Mouse (Mus musculus) testis, adult 10 weeks (tissue): Measurements from ENCODE around the gene Abhd16a. TPM values are rescaled to one million over a fixed set of nuclear protein-coding genes. Genes with fewer than 3 reads are reported as not detected.

Source experiments
- polyA plus RNA-seq: library from polyadenylated mRNA; stranded (reverse); fragments of 350-450 nt; fragmentation: Illumina TruSeq; extraction: RNeasy Lipid Tissue Mini Kit (QIAGEN cat#74804); gene quantifications from one replicate; pipeline ENCODE4 v1.2.3, GENCODE M21; 2014; ENCODE audit warnings: low read depth, low replicate concordance

The Abhd16a gene
- polyA plus RNA-seq, 1 experiment from 2014 or later = 8.2 TPM

GRCm38 (mm10) chr17:35134801-35135590 is 45.9 kb downstream of the Abhd16a start, which contains the start of gene Bag6:
Bag6 (plus strand) TSS chr17:35135178.

Other genes with a start within 250 kb of the Abhd16a start
- 7.9 TPM for gene Skiv2l, start 239.1 kb upstream of the Abhd16a start, polyA plus RNA-seq
- 10.0 TPM for gene Nelfe, start 238.9 kb upstream of the Abhd16a start, polyA plus RNA-seq
- gene Cfb, start 226.7 kb upstream of the Abhd16a start, polyA plus RNA-seq = 0.43 TPM
- 0.18 TPM for gene Zbtb12, start 209.8 kb upstream of the Abhd16a start, polyA plus RNA-seq
- 0.08 TPM for gene Gm20547, start 207.2 kb upstream of the Abhd16a start, polyA plus RNA-seq
- gene C2, start 191.0 kb upstream of the Abhd16a start, polyA plus RNA-seq = 6.5 TPM
- gene Ehmt2, start 190.8 kb upstream of the Abhd16a start, polyA plus RNA-seq = 25.4 TPM
- not detected for gene Slc44a4, start 174.8 kb upstream of the Abhd16a start, polyA plus RNA-seq
- 0.41 TPM for gene Neu1, start 158.0 kb upstream of the Abhd16a start, polyA plus RNA-seq
- gene Hspa1b, start 130.0 kb upstream of the Abhd16a start, polyA plus RNA-seq = 0.56 TPM
- not detected for gene Gm20481, start 119.4 kb upstream of the Abhd16a start, polyA plus RNA-seq
- gene Hspa1a, start 117.1 kb upstream of the Abhd16a start, polyA plus RNA-seq = 0.57 TPM
- 215 TPM for gene Hspa1l, start 116.6 kb upstream of the Abhd16a start, polyA plus RNA-seq
- gene Lsm2, start 107.4 kb upstream of the Abhd16a start, polyA plus RNA-seq = 115 TPM
- 53.6 TPM for gene Vars, start 88.3 kb upstream of the Abhd16a start, polyA plus RNA-seq
- 0.15 TPM for gene Vwa7, start 72.7 kb upstream of the Abhd16a start, polyA plus RNA-seq
- not detected for gene Sapcd1, start 61.2 kb upstream of the Abhd16a start, polyA plus RNA-seq
- 8.7 TPM for gene Msh5, start 42.5 kb upstream of the Abhd16a start, polyA plus RNA-seq
- 10.5 TPM for gene Clic1, start 39.3 kb upstream of the Abhd16a start, polyA plus RNA-seq
- 0.56 TPM for gene Ddah2, start 30.2 kb upstream of the Abhd16a start, polyA plus RNA-seq
- 19.3 TPM for gene Ly6g6c, start 23.9 kb upstream of the Abhd16a start, polyA plus RNA-seq
- gene Mpig6b, start 23.1 kb upstream of the Abhd16a start, polyA plus RNA-seq = 1.5 TPM
- gene Ly6g6e, start 12.4 kb upstream of the Abhd16a start, polyA plus RNA-seq = not detected
- gene Ly6g6d, start 11.2 kb upstream of the Abhd16a start, polyA plus RNA-seq = not detected
- gene Ly6g6f, start 3.7 kb upstream of the Abhd16a start, polyA plus RNA-seq = not detected
- gene Ly6g5c, start 19.0 kb downstream of the Abhd16a start, polyA plus RNA-seq = not detected
- not detected for gene Ly6g5b, start 26.2 kb downstream of the Abhd16a start, polyA plus RNA-seq
- gene Gpank1, start 32.2 kb downstream of the Abhd16a start, polyA plus RNA-seq = 8.7 TPM
- 948 TPM for gene Csnk2b, start 32.8 kb downstream of the Abhd16a start, polyA plus RNA-seq
- 0.28 TPM for gene D17H6S53E, start 37.1 kb downstream of the Abhd16a start, polyA plus RNA-seq
- gene Apom, start 42.8 kb downstream of the Abhd16a start, polyA plus RNA-seq = not detected
- 44.2 TPM for gene Bag6, start 45.9 kb downstream of the Abhd16a start, polyA plus RNA-seq
- 14.1 TPM for gene Prrc2a, start 75.6 kb downstream of the Abhd16a start, polyA plus RNA-seq
- 379 TPM for gene Aif1, start 86.8 kb downstream of the Abhd16a start, polyA plus RNA-seq
- not detected for gene Lst1, start 99.2 kb downstream of the Abhd16a start, polyA plus RNA-seq
- gene Ltb, start 105.2 kb downstream of the Abhd16a start, polyA plus RNA-seq = not detected
- gene Tnf, start 112.7 kb downstream of the Abhd16a start, polyA plus RNA-seq = not detected
- not detected for gene Lta, start 116.1 kb downstream of the Abhd16a start, polyA plus RNA-seq
- not detected for gene Gm16181, start 131.6 kb downstream of the Abhd16a start, polyA plus RNA-seq
- gene Atp6v1g2, start 144.4 kb downstream of the Abhd16a start, polyA plus RNA-seq = 10.2 TPM
- 0.56 TPM for gene Nfkbil1, start 146.5 kb downstream of the Abhd16a start, polyA plus RNA-seq
- gene Ddx39b, start 152.5 kb downstream of the Abhd16a start, polyA plus RNA-seq = 7.1 TPM
- 2.8 TPM for gene H2-D1, start 173.5 kb downstream of the Abhd16a start, polyA plus RNA-seq
- 0.08 TPM for gene H2-Q1, start 231.1 kb downstream of the Abhd16a start, polyA plus RNA-seq